Mouse (Mus musculus): ENCODE data around the gene Pdha2. TPM values are rescaled to one million over a fixed set of nuclear protein-coding genes. Genes with fewer than 3 reads are reported as not detected.

The Pdha2 gene
- not detected for polyA plus RNA-seq (2017; shearing (Covaris generic))

DNA sequence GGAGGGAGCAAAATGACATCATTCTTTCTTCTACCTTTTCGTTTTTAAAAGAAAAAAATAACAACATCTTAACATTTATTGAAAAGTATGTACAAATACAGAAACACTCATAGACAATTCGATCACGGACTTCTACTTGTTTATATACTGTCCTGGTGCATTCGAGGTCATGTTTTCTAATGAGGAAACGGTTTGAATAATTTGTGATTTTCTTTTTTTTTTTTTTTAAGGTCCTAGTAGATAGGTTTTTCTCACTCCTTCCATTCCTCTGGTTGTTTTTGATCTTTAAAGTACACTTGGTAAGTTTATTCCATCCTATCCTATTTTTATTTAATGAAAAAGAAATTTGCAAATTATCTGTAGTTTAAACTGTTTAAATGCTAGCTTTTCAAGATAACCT, at the start of gene Pdha2:
Gene Pdha2 (minus strand): TSS at position 101 of the 400 bp plus-strand sequence.

All from inflammation-experienced regulatory T-cells, adult 16 weeks (primary cell).